Mouse (Mus musculus): Measurements from ENCODE around the gene Spag7. TPM values are rescaled to one million over a fixed set of nuclear protein-coding genes. Genes with fewer than 3 reads are reported as not detected.

Gene Spag7
- polyA plus RNA-seq, 1 experiment from 2014 or later, result 146 TPM

GRCm38 (mm10) chr11:70666687-70667086, 2.5 kb downstream of the Spag7 start:
- no peaks in the 10 kb centered on the region for H3K27me3 ChIP-seq (replicated peaks; ENCODE audit: control insufficient read depth, insufficient read depth, low read length)
- ATAC-seq (replicated peaks; ENCODE audit: low FRiP score), result no peak
- H3K4me3 ChIP-seq (ENCODE audit: low read depth, low read length), result no peak overlapping the region
- WGBS, result 95% methylated on average over 8 of the region's 8 CpGs
- H3K36me3 ChIP-seq (ENCODE audit: control insufficient read depth, insufficient read depth, low read length), result peaks cover 28% of the 10 kb centered on the region
- H3K4me1 ChIP-seq (replicated peaks; ENCODE audit: control insufficient read depth, insufficient read depth, low read length), result peaks cover 20% of the 10 kb centered on the region
- no peak overlapping the region for H3K27ac ChIP-seq (ENCODE audit: low read depth, low read length)
- no peak for DNase-seq (ENCODE audit: low spot score)
- H3K9me3 ChIP-seq (ENCODE audit: control insufficient read depth, low read length), result no peaks in the 10 kb centered on the region
- H3K4me2 ChIP-seq, result no peak overlapping the region
- no peak overlapping the region for H3K9ac ChIP-seq (ENCODE audit: low read depth, low read length)

- Histone ChIP-seq H3K36me3 (ENCODE audit: control insufficient read depth, insufficient read depth, low read length) (peaks cover 28% of the 10 kb centered on the region), H3K27me3 (replicated peaks; ENCODE audit: control insufficient read depth, insufficient read depth, low read length) (no peaks in the 10 kb centered on the region), H3K4me1 (replicated peaks; ENCODE audit: control insufficient read depth, insufficient read depth, low read length) (peaks cover 10% of the 10 kb centered on the region), H3K4me3 (ENCODE audit: low read depth, low read length) (no peak overlapping the region), H3K9ac (ENCODE audit: low read depth, low read length) (no peak overlapping the region), H3K4me2 (no peak overlapping the region), H3K9me3 (ENCODE audit: control insufficient read depth, low read length) (no peaks in the 10 kb centered on the region), H3K27ac (ENCODE audit: low read depth, low read length) (no peak overlapping the region)
- DNase-seq (ENCODE audit: low spot score) (no peak), ATAC-seq (replicated peaks; ENCODE audit: low FRiP score) (no peak)
- 89% methylated on average over 9 of the region's 9 CpGs for WGBS
Observed at GRCm38 (mm10) chr11:70664741-70665140, 4.5 kb downstream of the Spag7 start.

GRCm38 (mm10) chr11:70663957-70664356, 5.3 kb downstream of the Spag7 start:
- DNase-seq (ENCODE audit: low spot score) (no peak), ATAC-seq (replicated peaks; ENCODE audit: low FRiP score) (no peak)
- 93% methylated on average over 6 of the region's 6 CpGs for WGBS
- Histone ChIP-seq H3K9me3 (ENCODE audit: control insufficient read depth, low read length) (no peaks in the 10 kb centered on the region), H3K27me3 (replicated peaks; ENCODE audit: control insufficient read depth, insufficient read depth, low read length) (no peaks in the 10 kb centered on the region), H3K27ac (ENCODE audit: low read depth, low read length) (no peak overlapping the region), H3K4me2 (no peak overlapping the region), H3K9ac (ENCODE audit: low read depth, low read length) (no peak overlapping the region), H3K4me3 (ENCODE audit: low read depth, low read length) (no peak overlapping the region), H3K36me3 (ENCODE audit: control insufficient read depth, insufficient read depth, low read length) (peaks cover 28% of the 10 kb centered on the region), H3K4me1 (replicated peaks; ENCODE audit: control insufficient read depth, insufficient read depth, low read length) (peaks cover 10% of the 10 kb centered on the region)

DNA sequence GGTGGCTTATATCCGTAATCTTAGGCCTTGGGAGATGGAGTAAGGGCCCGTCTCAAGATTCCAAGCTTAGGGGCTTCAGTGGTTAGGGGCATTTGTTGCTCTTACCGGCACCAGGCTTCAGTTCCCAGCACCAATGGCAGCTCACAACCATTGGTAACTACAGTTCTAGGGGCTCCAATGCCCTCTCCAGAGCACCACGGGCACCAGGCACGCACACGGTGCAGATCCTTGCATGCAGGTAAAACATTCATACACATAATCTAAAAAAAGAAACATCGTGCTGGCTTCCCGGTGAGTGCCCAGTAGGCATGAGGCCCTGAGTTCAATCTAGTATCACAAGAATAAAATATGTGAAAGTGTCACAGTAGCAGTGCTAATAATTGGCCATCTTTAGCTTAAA, 6.1 kb downstream of the Spag7 start:
- Histone ChIP-seq H3K27ac (ENCODE audit: low read depth, low read length) (no peak overlapping the region), H3K36me3 (ENCODE audit: control insufficient read depth, insufficient read depth, low read length) (peaks cover 28% of the 10 kb centered on the region), H3K4me2 (no peak overlapping the region), H3K9ac (ENCODE audit: low read depth, low read length) (no peak overlapping the region), H3K4me1 (replicated peaks; ENCODE audit: control insufficient read depth, insufficient read depth, low read length) (peaks cover 14% of the 10 kb centered on the region), H3K9me3 (ENCODE audit: control insufficient read depth, low read length) (no peaks in the 10 kb centered on the region), H3K27me3 (replicated peaks; ENCODE audit: control insufficient read depth, insufficient read depth, low read length) (no peaks in the 10 kb centered on the region), H3K4me3 (ENCODE audit: low read depth, low read length) (no peak overlapping the region)
- no peak for ATAC-seq (replicated peaks; ENCODE audit: low FRiP score)
- WGBS, result 89% methylated on average over 8 of the region's 8 CpGs
- no peak for DNase-seq (ENCODE audit: low spot score)

DNA sequence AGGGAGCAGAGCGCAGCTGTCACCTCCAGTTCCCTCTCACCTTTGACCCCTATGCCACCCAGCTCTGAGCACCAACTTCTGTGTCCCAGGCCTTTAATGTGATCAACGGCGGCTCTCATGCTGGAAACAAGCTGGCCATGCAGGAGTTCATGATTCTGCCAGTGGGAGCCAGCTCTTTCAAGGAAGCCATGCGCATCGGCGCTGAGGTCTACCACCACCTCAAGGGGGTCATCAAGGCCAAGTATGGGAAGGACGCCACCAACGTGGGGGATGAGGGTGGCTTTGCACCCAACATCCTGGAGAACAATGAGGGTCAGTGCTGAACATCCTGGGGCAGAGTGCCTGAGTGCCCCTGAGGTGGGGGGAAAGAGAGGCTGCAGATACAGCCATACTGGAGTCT, 8.6 kb downstream of the Spag7 start:
- Histone ChIP-seq H3K36me3 (ENCODE audit: control insufficient read depth, insufficient read depth, low read length) (peaks cover 26% of the 10 kb centered on the region), H3K27me3 (replicated peaks; ENCODE audit: control insufficient read depth, insufficient read depth, low read length) (no peaks in the 10 kb centered on the region), H3K4me3 (ENCODE audit: low read depth, low read length) (no peak overlapping the region), H3K9me3 (ENCODE audit: control insufficient read depth, low read length) (no peaks in the 10 kb centered on the region), H3K4me2 (no peak overlapping the region), H3K27ac (ENCODE audit: low read depth, low read length) (no peak overlapping the region), H3K9ac (ENCODE audit: low read depth, low read length) (no peak overlapping the region), H3K4me1 (replicated peaks; ENCODE audit: control insufficient read depth, insufficient read depth, low read length) (peaks cover 29% of the 10 kb centered on the region)
- DNase-seq (ENCODE audit: low spot score) (no peak), ATAC-seq (replicated peaks; ENCODE audit: low FRiP score) (no peak)
- 88% methylated on average over 8 of the region's 8 CpGs for WGBS

- Histone ChIP-seq H3K4me1 (replicated peaks; ENCODE audit: control insufficient read depth, insufficient read depth, low read length) (peaks cover 30% of the 10 kb centered on the region), H3K4me2 (no peak overlapping the region), H3K9ac (ENCODE audit: low read depth, low read length) (no peak overlapping the region), H3K36me3 (ENCODE audit: control insufficient read depth, insufficient read depth, low read length) (peaks cover 12% of the 10 kb centered on the region), H3K27me3 (replicated peaks; ENCODE audit: control insufficient read depth, insufficient read depth, low read length) (no peaks in the 10 kb centered on the region), H3K27ac (ENCODE audit: low read depth, low read length) (no peak overlapping the region; the same call in 1 of the 2 replicates), H3K9me3 (ENCODE audit: control insufficient read depth, low read length) (no peaks in the 10 kb centered on the region), H3K4me3 (ENCODE audit: low read depth, low read length) (no peak overlapping the region)
- DNase-seq (ENCODE audit: low spot score) (no peak), ATAC-seq (replicated peaks; ENCODE audit: low FRiP score) (no peak)
- WGBS, result 60% methylated on average over 8 of the region's 8 CpGs
Observed at GRCm38 (mm10) chr11:70658942-70659341, 10.3 kb downstream of the Spag7 start.

DNA sequence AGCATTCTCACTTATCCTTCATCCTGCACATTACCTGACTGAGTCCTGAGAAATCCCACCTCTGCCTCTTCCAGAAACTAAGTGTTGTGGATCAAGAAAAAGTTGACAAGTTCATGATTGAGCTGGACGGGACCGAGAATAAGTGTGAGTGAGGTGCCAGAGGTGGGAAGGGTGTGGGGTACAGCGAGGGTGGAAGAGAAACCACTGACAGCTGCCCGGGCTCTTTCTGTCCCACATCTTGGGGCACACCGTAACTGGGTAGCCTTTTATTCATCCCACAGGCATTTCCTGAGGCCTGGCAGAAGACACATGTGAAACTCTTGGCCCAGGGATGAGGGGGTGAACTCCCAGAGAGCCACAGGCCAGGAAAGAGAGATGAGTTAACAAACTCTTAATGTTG, 10.7 kb downstream of the Spag7 start:
- Histone ChIP-seq H3K27me3 (replicated peaks; ENCODE audit: control insufficient read depth, insufficient read depth, low read length) (no peaks in the 10 kb centered on the region), H3K4me1 (replicated peaks; ENCODE audit: control insufficient read depth, insufficient read depth, low read length) (peaks cover 30% of the 10 kb centered on the region), H3K27ac (ENCODE audit: low read depth, low read length) (no peak overlapping the region; the same call in 1 of the 2 replicates), H3K9me3 (ENCODE audit: control insufficient read depth, low read length) (no peaks in the 10 kb centered on the region), H3K36me3 (ENCODE audit: control insufficient read depth, insufficient read depth, low read length) (peaks cover 8% of the 10 kb centered on the region), H3K4me3 (ENCODE audit: low read depth, low read length) (no peak overlapping the region), H3K9ac (ENCODE audit: low read depth, low read length) (0 out of 2 replicates have a peak overlapping the region, but pooled peaks have one; percentile 26), H3K4me2 (no peak overlapping the region; the same call in 1 of the 2 replicates)
- ATAC-seq (replicated peaks; ENCODE audit: low FRiP score) (no peak), DNase-seq (ENCODE audit: low spot score) (no peak)
- WGBS, result 75% methylated on average over 5 of the region's 5 CpGs

GRCm38 (mm10) chr11:70657991-70658390, 11.2 kb downstream of the Spag7 start:
- Histone ChIP-seq H3K4me3 (ENCODE audit: low read depth, low read length) (no peak overlapping the region), H3K27me3 (replicated peaks; ENCODE audit: control insufficient read depth, insufficient read depth, low read length) (no peaks in the 10 kb centered on the region), H3K4me1 (replicated peaks; ENCODE audit: control insufficient read depth, insufficient read depth, low read length) (peaks cover 30% of the 10 kb centered on the region), H3K4me2 (peak overlapping the region; percentile 92), H3K9me3 (ENCODE audit: control insufficient read depth, low read length) (no peaks in the 10 kb centered on the region), H3K36me3 (ENCODE audit: control insufficient read depth, insufficient read depth, low read length) (peaks cover 5% of the 10 kb centered on the region), H3K9ac (ENCODE audit: low read depth, low read length) (0 out of 2 replicates have a peak overlapping the region, but pooled peaks have one; percentile 25), H3K27ac (ENCODE audit: low read depth, low read length) (no peak overlapping the region)
- 59% methylated on average over 9 of the region's 9 CpGs for WGBS
- ATAC-seq (replicated peaks; ENCODE audit: low FRiP score), result no peak
- DNase-seq (ENCODE audit: low spot score), result no peak

- Histone ChIP-seq H3K4me1 (replicated peaks; ENCODE audit: control insufficient read depth, insufficient read depth, low read length) (peaks cover 34% of the 10 kb centered on the region), H3K9me3 (ENCODE audit: control insufficient read depth, low read length) (no peaks in the 10 kb centered on the region), H3K27ac (ENCODE audit: low read depth, low read length) (peak overlapping the region; percentile 100), H3K9ac (ENCODE audit: low read depth, low read length) (0 out of 2 replicates have a peak overlapping the region, but pooled peaks have one; percentile 25), H3K36me3 (ENCODE audit: control insufficient read depth, insufficient read depth, low read length) (peaks cover 6% of the 10 kb centered on the region), H3K4me2 (peak overlapping the region; percentile 92), H3K4me3 (ENCODE audit: low read depth, low read length) (no peak overlapping the region), H3K27me3 (replicated peaks; ENCODE audit: control insufficient read depth, insufficient read depth, low read length) (no peaks in the 10 kb centered on the region)
- DNase-seq (ENCODE audit: low spot score), result no peak
- no peak for ATAC-seq (replicated peaks; ENCODE audit: low FRiP score)
- WGBS, result 42% methylated on average over 6 of the region's 6 CpGs
Observed at GRCm38 (mm10) chr11:70657573-70657972, 11.6 kb downstream of the Spag7 start.
